Mouse (Mus musculus) embryonic fibroblast, embryonic 13.5 days (primary cell): ENCODE data around the gene Galntl5.
"Not testable (repeated sequence)": the region's sequence is repeated elsewhere in the genome, so short reads cannot be mapped to it uniquely, and the experiment has no call there.

Experiments
- CTCF ChIP-seq: IDR thresholded peaks from 2 replicates; pipeline ENCODE4 v1.5.1; 2011; ENCODE audit warnings: mild to moderate bottlenecking, control low read depth, low read length, moderate library complexity, borderline replicate concordance; ENCODE audit not compliant: insufficient read depth
- POLR2A ChIP-seq: IDR thresholded peaks from 2 replicates; pipeline ENCODE4 v1.6.1; 2011; ENCODE audit warnings: low read depth, mild to moderate bottlenecking, control low read depth, low read length, moderate library complexity

DNA sequence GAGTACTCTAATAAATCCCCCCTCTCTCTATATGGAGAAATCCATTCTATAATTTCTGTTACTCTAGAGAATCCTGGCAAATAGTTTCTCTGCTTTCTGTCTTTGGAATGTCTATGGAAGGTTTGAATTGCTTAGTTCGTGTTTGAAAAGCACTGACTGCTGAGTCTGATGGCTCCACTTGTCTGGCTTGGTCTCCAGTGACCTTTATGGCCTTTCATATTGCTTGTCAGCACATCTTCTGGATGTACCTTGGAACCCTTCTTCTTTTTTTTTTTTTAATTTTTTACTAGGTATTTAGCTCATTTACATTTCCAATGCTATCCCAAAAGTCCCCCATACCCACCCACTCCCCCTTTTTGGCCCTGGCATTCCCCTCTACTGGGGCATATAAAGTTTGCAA is 43.1 kb downstream of the Galntl5 start:
- TF ChIP-seq CTCF, POLR2A: not testable (repeated sequence)
